Mouse (Mus musculus): ENCODE measurements around the gene Nf2. TPM values are rescaled to one million over a fixed set of nuclear protein-coding genes. Genes with fewer than 3 reads are reported as not detected.

The Nf2 gene
- polyA plus RNA-seq, 1 experiment from 2014 or later = 63.8 TPM

DNA sequence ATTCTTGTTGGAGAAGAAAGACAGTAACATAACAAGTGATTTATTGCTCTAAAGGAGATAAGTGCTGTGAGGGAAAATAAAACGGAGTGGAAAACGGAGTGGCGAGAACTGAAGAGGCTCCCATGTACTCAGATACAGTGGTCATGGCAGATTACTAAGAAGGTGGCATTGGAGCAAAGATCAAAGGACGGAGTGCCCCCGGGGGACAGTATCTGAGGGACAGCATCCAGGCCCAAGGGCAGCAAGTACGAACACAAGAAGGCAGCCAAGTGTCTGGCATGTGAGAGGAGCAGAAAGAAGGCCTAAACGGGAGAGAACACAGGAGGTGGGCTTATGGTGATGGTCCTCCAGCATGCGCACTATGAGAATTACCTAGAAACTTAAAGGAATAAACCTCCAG, 127.6 kb downstream of the Nf2 start:
- Histone ChIP-seq H3K27ac (no peak overlapping the region), H3K4me3 (no peak overlapping the region), H3K9me3 (replicated peaks) (no peaks in the 10 kb centered on the region), H3K36me3 (peaks cover 42% of the 10 kb centered on the region), H3K27me3 (ENCODE audit: low read depth, poor library complexity, severe bottlenecking) (no peaks in the 10 kb centered on the region), H3K4me1 (peaks cover 19% of the 10 kb centered on the region)
- no peak for DNase-seq (ENCODE audit: low spot score)
- 79% methylated on average over 8 of the region's 8 CpGs for WGBS

DNA sequence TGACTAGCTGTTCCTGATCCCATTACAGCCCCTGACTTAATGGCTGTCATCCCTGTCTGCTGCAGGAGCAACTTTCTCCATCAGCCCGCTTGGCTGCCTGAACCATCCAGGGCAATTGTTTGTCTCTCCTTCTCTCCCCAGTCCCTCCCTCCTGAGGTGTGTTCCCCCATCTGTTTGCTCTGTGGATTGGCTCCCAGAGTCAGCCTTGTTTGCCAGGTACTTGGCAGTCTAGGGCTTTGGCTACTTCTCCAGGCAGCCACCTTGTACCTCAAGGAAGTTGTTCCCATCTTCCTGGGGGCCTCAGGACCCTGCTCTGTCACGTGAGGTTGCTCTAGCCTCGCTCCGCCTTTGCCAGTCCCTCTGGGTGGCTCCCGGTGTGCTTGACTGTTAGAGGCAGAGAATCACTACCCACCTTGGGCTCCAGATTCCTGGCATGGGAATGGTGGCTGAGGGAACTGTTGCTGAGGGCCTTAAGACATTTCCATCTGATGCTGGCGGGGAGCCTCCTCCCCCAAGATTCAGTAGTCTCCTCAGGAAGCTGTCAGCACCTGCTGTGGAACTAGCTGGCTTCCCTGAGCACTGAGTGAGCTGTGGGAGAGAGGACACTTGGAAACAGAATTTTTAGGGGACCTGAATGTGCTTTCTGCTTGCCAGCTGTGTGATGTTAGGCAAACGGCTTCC, 128.3 kb downstream of the Nf2 start:
- Histone ChIP-seq H3K4me3 (no peak overlapping the region), H3K9me3 (replicated peaks) (no peaks in the 10 kb centered on the region)

DNA sequence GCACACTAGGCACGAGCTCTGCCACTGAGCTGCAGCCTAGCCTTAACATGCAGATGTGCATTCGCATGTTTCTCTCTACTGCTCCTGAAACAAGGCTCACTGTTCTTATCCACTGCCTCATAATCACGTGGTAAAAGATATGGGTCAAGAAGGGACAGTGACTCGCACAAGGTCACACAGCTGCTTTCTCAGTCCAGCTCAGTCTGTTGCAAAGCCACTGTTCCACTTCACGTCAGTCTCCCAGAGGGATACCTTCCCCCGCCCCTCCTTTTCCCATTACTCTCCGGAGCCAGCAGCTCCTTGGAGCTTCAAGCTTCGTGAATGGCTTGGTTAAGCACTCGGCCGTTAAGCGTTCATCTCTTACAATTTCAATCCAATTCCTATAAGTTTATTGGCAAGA, 128.9 kb downstream of the Nf2 start:
- Histone ChIP-seq H3K4me3 (no peak overlapping the region), H3K4me1 (peaks cover 19% of the 10 kb centered on the region), H3K27me3 (ENCODE audit: low read depth, poor library complexity, severe bottlenecking) (no peaks in the 10 kb centered on the region), H3K9me3 (replicated peaks) (no peaks in the 10 kb centered on the region), H3K36me3 (peaks cover 28% of the 10 kb centered on the region), H3K27ac (no peak overlapping the region)
- DNase-seq (ENCODE audit: low spot score) = no peak
- WGBS = 72% methylated on average over 11 of the region's 11 CpGs

More for the DNA sequence above, 128.3 kb downstream of the Nf2 start:
- Histone ChIP-seq H3K27me3 (ENCODE audit: low read depth, poor library complexity, severe bottlenecking) (no peaks in the 10 kb centered on the region), H3K36me3 (peaks cover 35% of the 10 kb centered on the region), H3K4me1 (peaks cover 19% of the 10 kb centered on the region), H3K27ac (no peak overlapping the region)
- WGBS = 55% methylated on average over 7 of the region's 7 CpGs
- DNase-seq (ENCODE audit: low spot score) = no peak

DNA sequence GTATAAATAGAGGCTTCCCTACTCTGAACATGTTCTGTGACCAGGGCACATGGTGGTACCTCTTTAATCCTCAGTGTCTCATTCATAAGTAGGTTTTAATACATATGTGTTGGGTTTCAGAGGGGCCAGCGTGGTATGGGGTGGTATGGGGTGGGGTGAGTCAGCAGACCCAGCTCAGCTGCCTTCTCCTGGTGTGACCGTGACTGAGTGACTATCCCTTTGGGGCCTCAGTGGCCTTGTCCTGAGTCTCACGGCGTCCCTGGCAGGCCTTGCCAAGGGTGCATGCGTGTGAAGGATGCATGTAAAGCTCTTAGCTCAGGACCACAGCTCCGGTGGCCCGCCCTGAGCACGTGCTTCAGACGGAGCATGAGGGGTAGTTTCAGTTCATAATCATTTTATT, 129.4 kb downstream of the Nf2 start:
- no peak for DNase-seq (ENCODE audit: low spot score)
- no peak overlapping the region for H3K27ac ChIP-seq
- no peaks in the 10 kb centered on the region for H3K9me3 ChIP-seq (replicated peaks)
- WGBS = 94% methylated on average over 9 of the region's 9 CpGs
- no peak overlapping the region for H3K4me3 ChIP-seq
- H3K4me1 ChIP-seq = peaks cover 19% of the 10 kb centered on the region
- H3K36me3 ChIP-seq = peaks cover 26% of the 10 kb centered on the region
- no peaks in the 10 kb centered on the region for H3K27me3 ChIP-seq (ENCODE audit: low read depth, poor library complexity, severe bottlenecking)

DNA sequence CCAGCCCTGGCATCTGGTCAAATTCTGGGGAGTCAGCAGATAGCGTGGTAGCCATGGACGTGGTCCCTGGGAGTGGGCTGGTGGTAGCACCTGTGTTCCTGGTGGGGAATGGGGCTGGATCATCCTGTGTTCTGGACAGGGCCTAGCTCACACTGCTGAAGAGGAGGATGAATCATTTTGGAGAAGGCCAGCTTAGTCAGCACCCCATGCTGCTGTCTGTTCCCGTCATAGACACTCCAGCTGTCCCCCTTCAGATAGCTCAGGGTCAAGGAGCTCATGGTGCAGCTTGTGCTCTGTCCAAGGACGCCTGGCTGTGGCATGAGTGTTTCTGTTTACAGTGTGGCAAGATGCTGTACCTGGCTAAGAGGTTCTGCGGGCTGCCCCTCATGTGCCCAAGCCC, 130.8 kb downstream of the Nf2 start:
- H3K27ac ChIP-seq = no peak overlapping the region
- no peak for DNase-seq (ENCODE audit: low spot score)
- H3K9me3 ChIP-seq (replicated peaks) = no peaks in the 10 kb centered on the region
- peaks cover 12% of the 10 kb centered on the region for H3K36me3 ChIP-seq
- no peaks in the 10 kb centered on the region for H3K27me3 ChIP-seq (ENCODE audit: low read depth, poor library complexity, severe bottlenecking)
- no peak overlapping the region for H3K4me3 ChIP-seq
- WGBS = 86% methylated on average over 5 of the region's 5 CpGs
- peaks cover 19% of the 10 kb centered on the region for H3K4me1 ChIP-seq

DNA sequence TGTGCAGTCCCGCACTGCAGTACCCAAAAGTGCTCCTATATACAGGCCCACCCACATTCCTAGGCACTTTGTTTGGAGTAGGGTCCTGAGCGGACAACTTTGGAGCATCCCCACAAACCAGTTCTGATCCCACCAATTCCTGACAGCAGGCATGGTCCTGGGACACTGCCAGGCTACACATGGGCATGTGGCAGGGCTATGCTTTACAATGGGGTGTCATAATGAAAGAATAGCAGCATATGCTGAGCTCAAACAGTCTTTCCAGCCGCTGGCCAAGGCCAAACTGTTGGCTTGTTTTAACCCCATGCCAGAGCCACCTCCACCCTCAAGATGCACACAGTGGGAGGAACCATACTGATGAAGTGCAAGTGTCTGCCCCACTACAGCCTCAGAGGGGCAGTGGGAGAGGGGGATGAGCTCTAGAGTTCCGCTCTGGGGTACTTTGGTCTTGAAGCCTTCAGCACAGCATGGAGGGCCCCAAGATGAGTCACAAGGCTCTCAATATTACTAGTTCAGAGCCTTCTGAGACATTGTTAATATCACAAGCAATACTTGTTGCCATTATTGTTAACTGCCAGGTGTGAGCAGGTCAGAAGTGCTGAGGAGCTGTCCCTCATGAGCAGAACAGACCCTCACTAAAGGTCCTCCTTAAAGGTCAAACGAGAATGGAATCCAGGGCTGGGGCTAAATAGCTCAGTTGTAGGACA, 132.7 kb downstream of the Nf2 start:
- WGBS = 92% methylated on average over 5 of the region's 5 CpGs
- peaks cover 19% of the 10 kb centered on the region for H3K4me1 ChIP-seq
- H3K36me3 ChIP-seq = no peaks in the 10 kb centered on the region
- H3K27ac ChIP-seq = no peak overlapping the region
- H3K4me3 ChIP-seq = no peak overlapping the region
- no peaks in the 10 kb centered on the region for H3K27me3 ChIP-seq (ENCODE audit: low read depth, poor library complexity, severe bottlenecking)
- no peaks in the 10 kb centered on the region for H3K9me3 ChIP-seq (replicated peaks)
- no peak for DNase-seq (ENCODE audit: low spot score)

Small RNA genes lying within 50 kb of the gene (microRNA-seq; reads per million reads assigned to microRNA genes)
- 0.88 reads per million for gene Mir6918

Other genes with a start within 250 kb of the Nf2 start
- not detected in 2 replicates for gene Gm11032, start 229.5 kb downstream of the Nf2 start, polyA plus RNA-seq (2016; fragmentation: Nextera tagmentation; extraction: Ambion mirVana)
- gene Ascc2, start 211.8 kb downstream of the Nf2 start, polyA plus RNA-seq (2016; fragmentation: Nextera tagmentation; extraction: Ambion mirVana) = 40.3 and 40.5 TPM in 2 replicates
- gene Uqcr10, start 145.2 kb downstream of the Nf2 start, polyA plus RNA-seq (2016; fragmentation: Nextera tagmentation; extraction: Ambion mirVana) = 672 and 718 TPM in 2 replicates
- 83.0 and 83.7 TPM in 2 replicates for gene Zmat5, start 144.9 kb downstream of the Nf2 start, polyA plus RNA-seq (2016; fragmentation: Nextera tagmentation; extraction: Ambion mirVana)
- gene Cabp7, start 102.8 kb downstream of the Nf2 start, polyA plus RNA-seq (2016; fragmentation: Nextera tagmentation; extraction: Ambion mirVana) = 0.10 and 0.13 TPM in 2 replicates
- gene Nipsnap1, start 24.4 kb upstream of the Nf2 start, polyA plus RNA-seq (2016; fragmentation: Nextera tagmentation; extraction: Ambion mirVana) = 75.9 and 84.2 TPM in 2 replicates
- 46.3 and 47.5 TPM in 2 replicates for gene Thoc5, start 45.8 kb upstream of the Nf2 start, polyA plus RNA-seq (2016; fragmentation: Nextera tagmentation; extraction: Ambion mirVana)
- 0.08 TPM in 1 of 2 replicates, not detected in the other for gene Nefh, start 98.5 kb upstream of the Nf2 start, polyA plus RNA-seq (2016; fragmentation: Nextera tagmentation; extraction: Ambion mirVana)
- gene Ap1b1, start 137.3 kb upstream of the Nf2 start, polyA plus RNA-seq (2016; fragmentation: Nextera tagmentation; extraction: Ambion mirVana) = 49.2 and 60.2 TPM in 2 replicates
- gene Rasl10a, start 208.6 kb upstream of the Nf2 start, polyA plus RNA-seq (2016; fragmentation: Nextera tagmentation; extraction: Ambion mirVana) = 0.34 and 0.51 TPM in 2 replicates
- gene Gas2l1, start 215.8 kb upstream of the Nf2 start, polyA plus RNA-seq (2016; fragmentation: Nextera tagmentation; extraction: Ambion mirVana) = 27.5 and 34.4 TPM in 2 replicates
- gene Rhbdd3, start 249.4 kb upstream of the Nf2 start, polyA plus RNA-seq (2016; fragmentation: Nextera tagmentation; extraction: Ambion mirVana) = 29.0 and 31.6 TPM in 2 replicates
- gene Ewsr1, start 249.7 kb upstream of the Nf2 start, polyA plus RNA-seq (2016; fragmentation: Nextera tagmentation; extraction: Ambion mirVana) = 893 and 996 TPM in 2 replicates

Measured in limb, embryonic 10.5 days (tissue).